Mouse (Mus musculus) ovary, postnatal 10 days (tissue): ENCODE results near the gene Nfx1.

Source experiments
- DNase-seq: peaks from one replicate; pipeline ENCODE4 v3.0.0; 2022; ENCODE audit warnings: low spot score

Gene Nfx1

DNA sequence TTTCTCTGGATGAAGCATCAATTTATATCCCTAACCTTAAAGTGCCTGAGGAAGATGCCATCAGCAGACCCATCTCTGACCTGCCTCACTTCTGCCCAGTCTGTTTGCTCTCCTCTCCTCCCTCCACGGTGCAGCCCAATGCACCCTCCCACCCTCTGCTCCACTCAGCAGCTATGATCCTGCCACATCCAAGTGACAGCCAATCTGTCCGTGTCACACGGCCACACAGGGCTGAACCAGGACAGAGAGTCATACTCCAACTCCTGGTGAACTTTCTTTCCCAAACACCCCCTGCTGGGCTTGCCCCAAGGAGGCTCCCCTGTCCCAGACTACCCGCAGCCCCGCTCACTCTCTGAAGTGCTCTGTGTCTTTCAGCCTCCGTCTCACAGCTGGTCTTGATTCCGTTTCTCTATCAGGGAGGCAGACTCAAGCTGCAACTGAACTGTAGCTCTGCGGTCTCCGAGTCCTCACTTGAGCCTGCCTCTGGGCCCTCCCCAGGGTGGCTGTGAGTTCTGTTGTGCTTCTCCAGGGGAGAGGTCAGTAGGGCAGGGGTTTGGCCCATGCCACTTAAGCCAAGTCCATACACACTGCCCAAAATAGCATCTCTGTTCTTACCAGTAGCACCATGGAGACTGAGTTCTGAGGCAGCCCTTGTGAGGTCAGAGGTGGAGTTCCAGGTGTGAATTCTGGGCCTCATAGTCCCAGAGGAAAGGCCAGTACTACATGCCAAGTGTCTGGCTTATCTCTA is 77.0 kb downstream of the Nfx1 start, which contains the start of gene Aqp7:
Gene Aqp7, minus strand, starts transcription at position 616 of the 748 bp plus-strand sequence.
- no peak for DNase-seq

DNA sequence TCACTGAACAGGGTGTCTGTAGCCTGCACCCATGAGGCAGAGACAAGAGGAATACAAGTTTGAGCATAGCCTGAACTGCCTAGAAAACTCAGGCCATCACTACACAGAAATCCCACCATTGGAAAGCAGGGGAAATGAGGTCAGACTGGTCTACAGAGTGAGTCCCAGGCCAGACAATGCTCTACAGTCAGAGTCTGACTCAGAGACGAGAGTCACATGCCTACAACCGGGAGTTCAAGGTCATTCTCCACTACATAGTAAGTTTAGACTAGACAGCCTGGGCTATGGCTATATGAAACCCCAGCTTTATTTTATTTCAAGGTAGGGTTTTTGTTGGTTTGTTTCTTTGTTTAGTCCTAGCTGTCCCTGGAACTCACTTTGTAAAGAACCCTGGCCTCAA is 78.2 kb downstream of the Nfx1 start:
- no peak for DNase-seq

DNA sequence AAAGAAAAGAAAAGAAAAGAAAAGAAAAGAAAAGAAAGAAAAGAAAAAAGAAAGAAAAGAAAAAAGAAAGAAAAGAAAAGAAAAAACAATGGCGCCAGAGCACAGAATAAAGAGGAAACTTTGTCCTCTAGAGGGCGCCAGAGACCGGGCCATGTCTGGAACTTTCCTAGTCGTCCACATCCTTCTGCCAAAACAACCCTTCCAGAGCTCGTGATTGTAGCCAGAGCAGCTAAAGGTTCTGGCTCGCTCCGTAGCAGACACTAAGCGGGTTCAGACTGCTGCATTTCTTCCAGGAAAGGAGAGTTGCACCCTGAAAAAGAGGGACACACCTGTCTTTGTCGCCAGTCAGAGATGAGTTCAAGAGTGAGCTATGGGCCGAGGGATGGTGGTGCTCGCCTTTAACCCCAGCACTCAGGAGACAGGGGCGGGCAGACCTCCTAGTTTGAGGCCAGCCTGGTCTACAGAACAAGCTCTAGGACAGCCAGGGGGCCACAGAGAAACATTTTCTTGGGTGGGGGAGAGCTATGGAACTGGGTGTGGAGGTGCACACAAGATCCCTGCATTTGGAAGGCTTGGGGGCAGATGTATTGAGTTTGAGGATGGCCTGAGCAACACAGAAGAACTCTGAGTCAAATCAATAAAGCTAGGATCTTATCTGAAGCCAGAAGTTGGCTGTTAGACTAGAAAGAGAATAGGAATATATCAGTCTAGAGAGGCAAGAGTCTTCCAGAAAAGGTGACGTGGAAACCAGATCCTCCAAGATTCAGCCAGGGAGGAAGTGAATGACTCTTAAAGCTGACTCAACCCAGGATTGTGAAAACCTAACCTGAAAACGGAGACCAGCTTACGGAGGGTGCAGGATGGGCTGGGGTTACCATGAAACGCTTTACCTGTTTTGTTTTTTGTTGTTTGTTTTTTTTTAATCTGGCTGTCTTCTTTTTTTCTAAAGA is 80.3 kb downstream of the Nfx1 start:
- DNase-seq, result peak; percentile 71

DNA sequence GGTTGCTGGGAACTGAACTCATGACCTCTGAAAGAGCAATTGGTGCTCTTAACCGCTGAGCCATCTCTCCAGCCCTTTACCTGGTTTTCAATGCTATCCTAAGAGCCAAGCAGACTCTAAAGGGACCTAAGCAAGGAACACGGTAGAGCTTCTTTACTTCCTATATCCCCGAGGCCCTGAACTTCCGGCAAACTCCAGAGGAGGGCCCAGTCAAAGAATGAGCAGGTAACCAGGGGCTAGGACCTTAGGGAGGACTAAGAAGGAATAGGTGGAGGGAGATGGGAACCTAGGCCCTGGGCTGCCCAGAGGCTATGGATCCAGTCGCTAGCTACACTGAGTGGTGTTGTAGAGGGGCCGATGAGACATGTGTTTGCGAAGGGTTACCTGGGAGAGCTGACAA is 81.1 kb downstream of the Nfx1 start:
- DNase-seq, result no peak

DNA sequence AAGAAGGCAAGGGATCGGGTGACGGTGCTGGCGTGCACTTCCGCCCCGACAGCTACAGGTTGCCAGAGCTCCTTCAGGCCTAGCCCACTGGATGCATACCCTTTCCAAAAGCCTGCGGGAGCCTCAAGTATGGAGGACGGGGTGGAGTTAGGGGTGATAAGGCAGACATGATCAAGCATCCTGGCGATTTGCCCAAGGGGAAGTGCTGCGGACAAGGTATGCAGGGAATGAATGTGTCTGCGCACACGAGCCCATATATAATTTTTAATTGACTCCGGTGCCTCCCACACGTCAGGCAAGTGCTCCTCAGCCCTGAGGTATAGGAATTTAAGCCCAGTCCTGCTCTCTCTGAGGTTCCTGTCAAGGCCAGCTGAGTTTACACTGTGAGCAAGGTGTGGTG is 84.4 kb downstream of the Nfx1 start:
- no peak for DNase-seq

DNA sequence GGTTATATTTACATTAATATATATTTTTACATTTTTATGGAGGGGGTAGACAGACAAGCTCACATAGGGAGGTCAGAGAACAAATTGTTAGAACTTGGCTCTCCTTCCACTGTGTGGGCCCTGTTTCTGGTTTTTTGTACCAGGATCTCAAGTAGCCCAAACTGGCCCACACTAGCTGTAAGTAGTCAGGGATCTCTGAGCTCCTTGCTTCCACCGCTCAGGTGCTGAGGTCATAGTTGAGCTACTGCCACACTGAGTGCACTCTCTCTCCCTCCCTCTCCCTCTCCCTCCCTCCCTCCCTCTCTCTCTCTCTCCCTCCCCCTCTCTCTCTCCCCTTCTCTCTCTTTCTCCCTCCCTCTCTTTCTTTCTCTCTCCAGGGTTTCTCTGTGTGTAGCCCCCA is 85.5 kb downstream of the Nfx1 start:
- DNase-seq, result no peak

DNA sequence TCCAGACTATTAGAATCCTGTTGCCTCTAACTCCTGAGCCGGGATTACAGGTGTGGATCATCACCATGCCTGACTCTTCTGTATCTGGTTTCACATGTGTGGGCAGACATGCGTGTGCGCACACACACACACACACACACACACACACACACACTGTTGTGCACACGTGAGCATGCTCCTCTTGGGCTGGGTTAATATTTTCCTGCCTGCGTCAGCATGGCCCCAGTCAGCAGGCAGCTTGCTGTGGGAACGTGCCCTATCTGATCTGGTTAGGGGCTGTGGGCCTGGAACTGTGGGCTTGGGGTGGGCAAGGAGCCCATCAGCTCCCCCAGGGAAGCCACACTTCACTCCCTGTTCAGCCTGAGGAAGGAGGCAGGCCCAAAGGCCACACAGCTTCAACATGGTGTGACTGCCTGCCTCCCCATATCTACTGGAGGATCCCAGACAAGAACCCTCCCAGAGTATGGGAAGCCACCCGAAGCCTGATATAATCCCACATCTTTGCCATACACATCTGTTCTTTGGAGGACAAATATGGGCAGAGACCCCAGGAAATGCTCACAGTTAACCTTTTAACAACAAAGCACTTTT is 86.1 kb downstream of the Nfx1 start:
- DNase-seq, result no peak

DNA sequence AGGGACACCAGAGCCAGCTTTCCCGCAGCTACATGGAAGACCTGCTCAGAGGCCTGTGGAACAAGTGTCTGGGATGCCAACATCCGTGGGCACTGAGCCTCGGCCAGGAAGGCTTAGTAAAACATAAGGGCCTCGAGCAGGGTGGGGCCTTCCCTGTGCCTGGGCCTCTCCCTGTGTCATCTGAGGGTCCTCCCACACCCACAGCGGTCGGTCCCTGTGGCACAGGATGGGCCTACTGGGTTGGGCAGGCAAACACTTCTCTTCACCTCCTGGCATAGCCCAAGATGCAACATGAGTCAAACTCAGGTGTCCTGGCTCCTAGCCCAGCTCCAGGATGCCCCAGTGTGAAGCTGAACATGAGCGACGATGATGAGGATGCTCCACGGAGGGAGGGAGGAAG is 86.7 kb downstream of the Nfx1 start:
- no peak for DNase-seq

DNA sequence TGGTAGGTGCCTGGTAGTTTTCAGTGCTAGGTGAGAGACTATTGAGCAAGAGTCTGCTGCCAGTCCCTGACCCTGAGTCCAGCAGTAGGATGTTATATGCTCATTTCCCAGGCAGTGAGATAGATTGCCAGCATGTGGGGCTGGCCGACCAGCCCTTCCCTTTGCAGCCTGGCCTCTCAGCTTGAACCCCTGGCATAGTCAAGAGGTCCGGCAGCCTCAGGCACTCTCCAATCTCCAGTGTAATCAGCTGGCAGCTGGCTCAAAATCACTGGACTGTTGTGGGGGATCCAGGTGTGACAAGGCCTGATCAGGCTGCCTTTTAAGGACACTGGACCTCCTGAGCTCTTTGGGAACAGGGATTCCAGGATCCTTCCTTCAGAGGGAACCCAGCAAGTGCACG is 92.6 kb downstream of the Nfx1 start:
- DNase-seq, result no peak

DNA sequence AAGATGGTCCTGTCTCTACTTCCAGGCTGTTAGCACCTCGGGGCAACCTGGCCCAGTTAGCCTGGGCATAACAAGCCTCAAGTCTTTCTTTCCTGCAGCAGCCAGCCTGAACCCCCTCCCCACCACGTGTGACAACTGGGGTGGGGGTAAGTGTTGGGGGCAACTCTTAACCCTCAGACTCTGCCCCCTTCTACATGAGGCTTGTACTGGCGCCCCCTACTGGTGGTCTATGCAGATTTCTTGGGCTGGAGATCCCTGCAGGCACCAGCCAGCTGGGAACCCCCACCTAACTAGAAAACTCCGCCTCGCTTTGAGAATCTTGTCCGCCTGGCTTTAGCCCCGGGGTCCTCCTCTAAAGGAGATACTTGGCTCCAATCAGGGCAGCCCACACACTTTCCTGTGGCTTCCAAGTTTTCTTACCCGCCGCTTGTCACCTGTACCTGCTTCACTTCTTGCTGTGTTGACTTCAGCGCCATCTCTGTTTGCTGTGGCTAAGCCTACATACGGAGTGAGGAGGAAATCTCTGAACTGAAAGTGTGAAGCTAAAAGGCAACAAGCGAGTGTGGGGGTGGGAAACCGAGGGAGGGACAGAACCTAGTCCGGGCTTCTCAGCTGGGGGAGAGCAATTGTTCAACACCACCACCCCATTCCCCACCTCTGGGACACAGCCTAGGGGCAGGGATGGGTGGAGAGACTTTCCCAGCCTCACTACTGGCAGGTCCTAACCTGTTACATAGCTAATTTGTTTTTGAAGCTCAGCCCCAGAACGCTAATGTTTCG is 93.4 kb downstream of the Nfx1 start:
- no peak for DNase-seq

DNA sequence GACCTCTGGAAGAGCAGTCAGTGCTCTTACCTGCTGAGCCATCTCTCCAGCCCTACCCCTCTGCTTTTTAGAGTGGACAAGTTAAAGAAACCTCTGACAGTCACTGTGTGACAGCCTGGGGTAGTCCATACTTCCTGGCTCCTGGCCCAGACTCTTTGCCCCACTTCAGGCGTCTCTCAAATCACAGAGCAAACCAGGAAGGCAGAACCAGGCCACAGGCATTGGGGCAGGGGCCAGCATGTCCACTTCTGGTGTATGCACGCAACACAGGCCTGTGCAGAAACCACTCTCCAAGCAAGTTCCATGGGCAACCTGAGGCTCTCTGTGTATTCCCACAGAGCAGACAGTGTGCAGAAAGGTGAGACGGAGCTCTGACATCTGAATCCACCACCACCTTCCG is 94.5 kb downstream of the Nfx1 start:
- DNase-seq, result no peak

DNA sequence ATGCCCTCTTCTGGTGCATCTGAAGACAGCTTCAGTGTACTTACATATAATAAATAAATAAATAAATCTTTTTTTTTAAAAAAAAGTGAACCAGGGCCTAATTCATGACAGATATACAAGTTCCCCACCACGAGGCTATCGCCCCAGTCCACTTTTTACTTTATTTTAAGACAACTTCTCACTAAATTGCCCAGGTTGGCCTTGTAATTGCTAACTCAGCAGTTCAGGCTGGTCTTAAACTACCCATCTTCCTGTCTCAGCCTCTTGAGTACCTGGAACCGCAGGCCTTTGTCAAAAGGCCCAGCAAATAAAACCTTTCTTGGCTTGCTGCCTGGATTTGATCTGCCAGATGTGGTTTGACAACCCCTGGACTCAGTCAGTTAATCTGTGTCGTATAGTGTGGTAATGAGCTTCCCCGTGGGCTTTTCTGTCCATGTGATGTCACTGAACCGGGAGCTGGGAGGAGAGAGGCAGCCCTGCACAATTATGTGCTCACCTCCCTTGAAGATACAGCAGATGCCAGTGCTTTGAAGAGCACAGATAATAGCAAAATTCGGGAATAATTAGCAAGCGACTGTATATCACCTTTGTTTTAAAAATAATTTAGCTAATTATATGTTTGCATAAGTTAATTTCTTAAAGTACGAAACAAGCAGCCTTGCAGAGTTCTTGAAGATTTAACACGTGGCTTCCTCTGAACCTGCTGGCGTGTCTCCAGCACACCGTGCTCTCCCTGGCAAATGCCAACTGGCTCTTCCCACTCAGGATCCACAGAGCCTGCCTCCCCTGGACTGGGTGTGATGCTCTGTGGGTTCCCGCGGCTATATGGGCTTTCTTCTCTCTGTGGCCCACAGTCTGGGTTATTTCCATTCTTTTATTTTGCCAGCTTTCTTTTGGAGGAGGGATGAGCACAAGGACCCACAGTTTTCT is 101.1 kb downstream of the Nfx1 start:
- DNase-seq, result no peak

DNA sequence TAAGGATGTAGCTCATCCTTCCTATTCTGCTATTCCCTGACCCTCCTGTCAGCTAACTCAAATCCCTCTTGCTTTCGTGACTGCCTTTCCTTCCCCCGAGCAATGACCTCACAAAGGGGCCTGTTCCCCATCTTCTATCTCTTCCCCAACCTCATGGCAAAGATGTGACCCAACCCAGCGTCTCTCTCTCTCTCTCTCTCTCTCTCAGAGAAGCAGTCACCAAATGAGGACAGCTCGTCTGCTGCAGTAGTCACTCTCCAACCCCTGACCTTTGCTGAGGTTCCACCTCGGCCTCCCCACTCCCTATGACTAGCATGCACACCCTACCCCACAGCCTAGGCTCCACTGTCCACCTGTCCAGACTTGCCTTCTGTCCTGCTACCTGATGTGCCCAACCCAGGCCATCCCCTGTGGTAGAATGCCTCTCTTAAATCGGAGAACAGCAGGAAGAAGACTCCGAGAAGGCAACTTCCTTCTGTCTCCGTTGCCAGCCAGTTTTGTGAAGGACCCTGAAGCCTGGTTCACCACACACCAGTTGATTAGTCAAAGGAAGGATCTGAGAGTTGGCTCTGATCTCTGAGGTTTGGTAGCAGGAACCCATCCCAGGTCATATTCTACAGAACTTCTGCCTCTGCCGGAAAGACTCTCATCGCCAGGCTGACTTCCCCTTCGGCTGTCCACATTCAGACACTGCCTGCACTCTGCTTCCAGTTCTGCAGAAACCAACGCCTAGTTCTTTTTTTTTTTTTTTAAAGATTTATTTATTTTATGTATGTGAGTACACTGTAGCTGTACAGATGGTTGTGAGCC is 102.5 kb downstream of the Nfx1 start:
- DNase-seq, result no peak

DNA sequence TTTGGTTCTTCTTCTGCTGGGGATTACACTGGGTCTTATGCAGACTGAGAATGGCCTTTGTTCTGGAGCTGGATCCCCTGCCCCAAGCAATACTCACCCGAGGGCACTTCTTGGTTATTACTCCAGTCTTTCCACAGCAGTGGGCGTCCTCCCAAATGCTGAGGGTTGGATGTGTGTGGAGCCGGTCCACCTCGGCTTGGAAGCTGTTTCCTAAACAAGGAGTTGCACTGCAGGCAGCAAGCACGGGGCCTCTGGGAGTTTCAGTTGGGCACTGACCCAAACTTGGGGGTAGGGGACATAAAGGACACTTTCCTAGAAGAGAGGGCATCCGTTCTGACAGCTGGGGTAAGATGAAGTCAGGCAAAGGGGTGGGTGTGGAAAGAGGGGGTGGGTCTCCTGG is 103.8 kb downstream of the Nfx1 start:
- DNase-seq, result no peak
